Mouse (Mus musculus) midbrain, embryonic 16.5 days (tissue): Measurements from ENCODE around the gene Gng8. TPM values are rescaled to one million over a fixed set of nuclear protein-coding genes. Genes with fewer than 3 reads are reported as not detected.

ENCODE experiments used
- ATAC-seq: fragments of 200-750 bp; cut with Nextera tagmentation; 2 replicates; pipeline ENCODE4 v1.8.0; 2017; ENCODE audit warnings: moderate TSS enrichment
- H3K27ac ChIP-seq: fragments of 300-500 bp; sonication (generic); 2 replicates; pipeline ENCODE4 v1.5.1; 2014; ENCODE audit warnings: mild to moderate bottlenecking, low read length, mixed read lengths
- H3K27me3 ChIP-seq: fragments of 300-500 bp; sonication (generic); 2 replicates; pipeline ENCODE4 v1.6.1; 2014; ENCODE audit warnings: low read depth, low read length, mixed read lengths; ENCODE audit not compliant: control insufficient read depth, insufficient read depth
- H3K36me3 ChIP-seq: fragments of 300-500 bp; sonication (generic); 2 replicates; pipeline ENCODE4 v1.6.1; 2014; ENCODE audit warnings: mild to moderate bottlenecking, low read length, moderate library complexity, mixed read lengths; ENCODE audit not compliant: control insufficient read depth, insufficient read depth
- H3K4me1 ChIP-seq: fragments of 300-500 bp; sonication (generic); 2 replicates; pipeline ENCODE4 v1.6.1; 2014; ENCODE audit warnings: mild to moderate bottlenecking, low read length, mixed read lengths; ENCODE audit not compliant: control insufficient read depth, insufficient read depth
- H3K4me2 ChIP-seq: fragments of 300-500 bp; sonication (generic); 2 replicates; pipeline ENCODE4 v1.6.1; 2014; ENCODE audit warnings: mild to moderate bottlenecking, low read length, mixed read lengths
- H3K4me3 ChIP-seq: fragments of 300-500 bp; sonication (generic); 2 replicates; pipeline ENCODE4 v1.5.1; 2014; ENCODE audit warnings: low read depth, mild to moderate bottlenecking, low read length, moderate library complexity, mixed read lengths
- H3K9ac ChIP-seq: fragments of 300-500 bp; sonication (generic); 2 replicates; pipeline ENCODE4 v1.6.1; 2014; ENCODE audit warnings: low read depth, low read length, mixed read lengths
- H3K9me3 ChIP-seq: fragments of 300-500 bp; sonication (generic); replicated peaks from 2 replicates; pipeline ENCODE4 v1.6.1; 2014; ENCODE audit warnings: mild to moderate bottlenecking, low read length, mixed read lengths; ENCODE audit not compliant: control insufficient read depth, poor library complexity, severe bottlenecking
- WGBS: fragments of 180-500 bp; shearing (Covaris S2); extraction: QIAGEN DNeasy Blood & Tissue Kit; methylation state at CpG from one replicate; pipeline ENCODE4 v1.1.7; 2014; 5-methylcytosine and 5-hydroxymethylcytosine counted together
- polyA plus RNA-seq: library from polyadenylated mRNA; unstranded; fragments of >200 nt; fragmentation: Nextera tagmentation; extraction: Ambion mirVana; gene quantifications from 2 replicates; pipeline ENCODE4 v1.2.1, GENCODE M21; 2015

Gene Gng8
- polyA plus RNA-seq, 1 experiment from 2014 or later = 14.0 TPM

GRCm38 (mm10) chr7:16907842-16908241 lies 16.3 kb downstream of the Gng8 start:
- no peaks in the 10 kb centered on the region for H3K9me3 ChIP-seq
- no peak overlapping the region for H3K9ac ChIP-seq
- no peak overlapping the region for H3K4me3 ChIP-seq
- H3K27me3 ChIP-seq = no peaks in the 10 kb centered on the region
- 78% methylated on average over 7 of the region's 7 CpGs for WGBS
- ATAC-seq = no peak
- H3K4me1 ChIP-seq = no peaks in the 10 kb centered on the region
- no peaks in the 10 kb centered on the region for H3K36me3 ChIP-seq
- H3K27ac ChIP-seq = no peak overlapping the region
- H3K4me2 ChIP-seq = no peak overlapping the region

GRCm38 (mm10) chr7:16908367-16908766 lies 16.8 kb downstream of the Gng8 start:
- no peak overlapping the region for H3K4me3 ChIP-seq
- WGBS = 47% methylated on average over 11 of the region's 11 CpGs
- H3K9me3 ChIP-seq = no peaks in the 10 kb centered on the region
- no peak for ATAC-seq
- H3K9ac ChIP-seq = no peak overlapping the region
- no peak overlapping the region for H3K4me2 ChIP-seq
- no peaks in the 10 kb centered on the region for H3K27me3 ChIP-seq
- no peaks in the 10 kb centered on the region for H3K4me1 ChIP-seq
- H3K36me3 ChIP-seq = no peaks in the 10 kb centered on the region
- H3K27ac ChIP-seq = no peak overlapping the region

- Histone ChIP-seq H3K4me2 (no peak overlapping the region), H3K4me3 (no peak overlapping the region), H3K4me1 (no peaks in the 10 kb centered on the region; the same call in 1 of the 2 replicates), H3K27ac (no peak overlapping the region), H3K9ac (no peak overlapping the region), H3K27me3 (no peaks in the 10 kb centered on the region), H3K9me3 (no peaks in the 10 kb centered on the region), H3K36me3 (no peaks in the 10 kb centered on the region)
- WGBS = 64% methylated on average over 11 of the region's 11 CpGs
- no peak for ATAC-seq
These were observed 17.3 kb downstream of the Gng8 start for GRCm38 (mm10) chr7:16908859-16909258.

- H3K9ac ChIP-seq = no peak overlapping the region
- no peak overlapping the region for H3K27ac ChIP-seq
- 55% methylated on average over 10 of the region's 10 CpGs for WGBS
- no peaks in the 10 kb centered on the region; the same call in 1 of the 2 replicates for H3K4me1 ChIP-seq
- no peak for ATAC-seq
- H3K4me3 ChIP-seq = no peak overlapping the region
- H3K36me3 ChIP-seq = peaks cover 10% of the 10 kb centered on the region
- H3K4me2 ChIP-seq = no peak overlapping the region
- H3K9me3 ChIP-seq = no peaks in the 10 kb centered on the region
- H3K27me3 ChIP-seq = no peaks in the 10 kb centered on the region
These were observed 18.3 kb downstream of the Gng8 start for GRCm38 (mm10) chr7:16909909-16910308.

- no peak overlapping the region for H3K9ac ChIP-seq
- WGBS = 92% methylated on average over 3 of the region's 3 CpGs
- H3K4me3 ChIP-seq = no peak overlapping the region
- H3K4me1 ChIP-seq = no peaks in the 10 kb centered on the region; the same call in 1 of the 2 replicates
- H3K9me3 ChIP-seq = no peaks in the 10 kb centered on the region
- H3K27ac ChIP-seq = no peak overlapping the region
- no peak for ATAC-seq
- H3K4me2 ChIP-seq = no peak overlapping the region
- no peaks in the 10 kb centered on the region for H3K27me3 ChIP-seq
- H3K36me3 ChIP-seq = peaks cover 28% of the 10 kb centered on the region
These were observed 20.3 kb downstream of the Gng8 start for GRCm38 (mm10) chr7:16911904-16912303.

GRCm38 (mm10) chr7:16912360-16912759 lies 20.8 kb downstream of the Gng8 start:
- Histone ChIP-seq H3K27me3 (no peaks in the 10 kb centered on the region), H3K9ac (no peak overlapping the region), H3K4me3 (no peak overlapping the region), H3K4me1 (no peaks in the 10 kb centered on the region; the same call in 1 of the 2 replicates), H3K36me3 (peaks cover 31% of the 10 kb centered on the region), H3K4me2 (no peak overlapping the region), H3K9me3 (no peaks in the 10 kb centered on the region), H3K27ac (no peak overlapping the region)
- 80% methylated on average over 6 of the region's 6 CpGs for WGBS
- ATAC-seq = no peak

GRCm38 (mm10) chr7:16913806-16914452 lies 22.3 kb downstream of the Gng8 start:
- no peak overlapping the region for H3K9ac ChIP-seq
- WGBS = 42% methylated on average over 10 of the region's 10 CpGs
- H3K4me1 ChIP-seq = no peaks in the 10 kb centered on the region; the same call in 1 of the 2 replicates
- H3K27ac ChIP-seq = 0 out of 2 replicates have a peak overlapping the region, but pooled peaks have one; percentile 23
- H3K4me2 ChIP-seq = no peak overlapping the region
- no peaks in the 10 kb centered on the region for H3K9me3 ChIP-seq
- no peak overlapping the region for H3K4me3 ChIP-seq
- H3K27me3 ChIP-seq = no peaks in the 10 kb centered on the region
- peaks cover 45% of the 10 kb centered on the region for H3K36me3 ChIP-seq
- ATAC-seq = peak; percentile 29

GRCm38 (mm10) chr7:16914453-16915343 lies 23.1 kb downstream of the Gng8 start:
- H3K9ac ChIP-seq = no peak overlapping the region
- peaks cover 50% of the 10 kb centered on the region for H3K36me3 ChIP-seq
- no peak overlapping the region for H3K27ac ChIP-seq

More at GRCm38 (mm10) chr7:16914453-16915343, 23.1 kb downstream of the Gng8 start:
- no peaks in the 10 kb centered on the region for H3K9me3 ChIP-seq
- peaks cover 7% of the 10 kb centered on the region for H3K4me1 ChIP-seq
- peak; percentile 8; the same call in 1 of the 2 replicates for ATAC-seq
- no peak overlapping the region for H3K4me3 ChIP-seq
- no peak overlapping the region for H3K4me2 ChIP-seq
- 84% methylated on average over 18 of the region's 18 CpGs for WGBS
- H3K27me3 ChIP-seq = no peaks in the 10 kb centered on the region
